Mouse (Mus musculus): ENCODE results near the gene Dbndd1. TPM values are rescaled to one million over a fixed set of nuclear protein-coding genes. Genes with fewer than 3 reads are reported as not detected.
"Not testable (repeated sequence)": the region's sequence is repeated elsewhere in the genome, so short reads cannot be mapped to it uniquely, and the experiment has no call there.

Gene Dbndd1
- 40.7 and 42.1 TPM in 2 replicates for polyA plus RNA-seq (2014; fragmentation: Nextera tagmentation; extraction: Ambion mirVana)

DNA sequence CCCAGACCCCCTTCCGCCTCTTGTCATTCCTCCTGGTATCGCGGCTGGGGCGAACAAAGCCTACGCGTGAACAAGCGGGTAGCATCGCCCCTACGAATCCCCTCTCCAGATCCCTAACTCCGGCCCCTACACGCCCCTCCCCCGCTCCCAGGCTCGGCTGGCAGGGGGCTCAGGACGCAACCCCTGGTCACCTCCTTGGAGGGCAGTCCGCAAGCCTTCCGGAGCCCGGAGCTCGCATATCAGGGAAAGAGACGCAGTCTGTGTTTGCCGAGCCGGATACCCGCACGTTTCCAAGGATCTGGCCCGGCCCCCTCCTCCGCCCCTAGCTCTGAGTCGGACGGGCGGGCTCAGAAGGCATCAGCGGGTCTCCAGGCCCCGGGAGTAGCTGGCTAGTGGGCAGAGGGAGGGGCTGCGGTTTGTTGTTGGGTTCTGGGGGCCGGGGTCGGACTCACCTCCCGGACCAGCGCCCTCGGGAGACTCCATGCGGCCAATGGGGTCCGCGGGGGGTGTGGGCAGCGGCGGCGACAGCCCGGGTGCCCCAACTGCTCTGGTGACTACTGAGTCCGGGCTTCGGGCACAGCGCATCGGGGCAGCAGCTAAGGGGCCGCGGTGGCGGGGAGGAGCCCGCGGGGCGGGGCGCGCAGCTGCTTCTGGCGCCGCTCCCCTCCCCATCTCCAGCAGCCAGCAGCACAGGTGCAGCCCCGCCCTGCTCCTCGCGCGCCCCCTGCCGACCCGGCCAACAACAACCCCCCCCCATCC, at the start of gene Dbndd1:
Gene Dbndd1 (minus strand): TSS at position 683 of the 759 bp plus-strand sequence.
- Histone ChIP-seq H3K4me1 (replicated peaks; ENCODE audit: control insufficient read depth, insufficient read depth, low read length) (peaks cover 8% of the 10 kb centered on the region; the same call in 1 of the 2 replicates), H3K9ac (ENCODE audit: low read depth, low read length) (peak within 1 kb of the TSS; percentile 87), H3K4me2 (replicated peaks; ENCODE audit: low read depth, low read length) (peak within 1 kb of the TSS; percentile 86), H3K9me3 (ENCODE audit: control insufficient read depth, low read length) (no peaks in the 10 kb centered on the region), H3K27me3 (ENCODE audit: control insufficient read depth, insufficient read depth, low read length) (peaks cover 4% of the 10 kb centered on the region; the same call in 1 of the 2 replicates), H3K4me3 (ENCODE audit: low read depth, low read length) (peak within 1 kb of the TSS; percentile 78), H3K27ac (ENCODE audit: low read depth, low read length) (peak within 1 kb of the TSS; percentile 92), H3K36me3 (ENCODE audit: control insufficient read depth, insufficient read depth, low read length) (no peaks in the 10 kb centered on the region)
- DNase-seq (ENCODE audit: low spot score) (peak; percentile 84), ATAC-seq (ENCODE audit: low FRiP score) (peak; percentile 78)
- WGBS: under 1% methylated on average over 41 of the region's 63 CpGs

DNA sequence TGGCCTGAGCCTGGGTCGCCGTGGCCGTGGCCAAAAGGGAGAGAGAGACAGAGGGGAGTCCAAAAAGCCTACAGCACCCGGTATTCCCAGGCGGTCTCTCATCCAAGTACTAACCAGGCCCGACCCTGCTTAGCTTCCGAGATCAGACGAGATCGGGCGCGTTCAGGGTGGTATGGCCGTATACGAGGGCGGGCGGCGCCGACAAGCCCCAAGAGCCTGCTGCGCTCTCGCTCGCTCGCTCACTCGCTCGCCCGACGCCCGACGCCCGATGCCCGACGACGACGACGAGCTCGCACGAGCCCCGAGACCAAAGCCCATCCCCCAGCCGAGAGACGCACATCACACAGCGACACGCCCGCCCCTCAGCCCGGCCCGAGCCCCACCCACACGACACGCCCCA, 49.0 kb upstream of the Dbndd1 start:
- not testable (repeated sequence) for ATAC-seq (ENCODE audit: low FRiP score); H3K9me3 ChIP-seq (ENCODE audit: control insufficient read depth, low read length); H3K9ac ChIP-seq (ENCODE audit: low read depth, low read length); H3K4me3 ChIP-seq (ENCODE audit: low read depth, low read length); H3K36me3 ChIP-seq (ENCODE audit: control insufficient read depth, insufficient read depth, low read length); H3K27ac ChIP-seq (ENCODE audit: low read depth, low read length); H3K27me3 ChIP-seq (ENCODE audit: control insufficient read depth, insufficient read depth, low read length); DNase-seq (ENCODE audit: low spot score); H3K4me2 ChIP-seq (replicated peaks; ENCODE audit: low read depth, low read length); H3K4me1 ChIP-seq (replicated peaks; ENCODE audit: control insufficient read depth, insufficient read depth, low read length)
- WGBS: no CpG with 5 or more reads among the region's 45 CpGs

- not testable (repeated sequence) for H3K36me3 ChIP-seq (ENCODE audit: control insufficient read depth, insufficient read depth, low read length); H3K27me3 ChIP-seq (ENCODE audit: control insufficient read depth, insufficient read depth, low read length); H3K9ac ChIP-seq (ENCODE audit: low read depth, low read length); DNase-seq (ENCODE audit: low spot score); ATAC-seq (ENCODE audit: low FRiP score); H3K4me3 ChIP-seq (ENCODE audit: low read depth, low read length); H3K4me1 ChIP-seq (replicated peaks; ENCODE audit: control insufficient read depth, insufficient read depth, low read length); H3K4me2 ChIP-seq (replicated peaks; ENCODE audit: low read depth, low read length); H3K9me3 ChIP-seq (ENCODE audit: control insufficient read depth, low read length); H3K27ac ChIP-seq (ENCODE audit: low read depth, low read length)
- 85% methylated on average over 4 of the region's 14 CpGs for WGBS
Measured at GRCm38 (mm10) chr8:123537641-123538040, 22.4 kb upstream of the Dbndd1 start.

DNA sequence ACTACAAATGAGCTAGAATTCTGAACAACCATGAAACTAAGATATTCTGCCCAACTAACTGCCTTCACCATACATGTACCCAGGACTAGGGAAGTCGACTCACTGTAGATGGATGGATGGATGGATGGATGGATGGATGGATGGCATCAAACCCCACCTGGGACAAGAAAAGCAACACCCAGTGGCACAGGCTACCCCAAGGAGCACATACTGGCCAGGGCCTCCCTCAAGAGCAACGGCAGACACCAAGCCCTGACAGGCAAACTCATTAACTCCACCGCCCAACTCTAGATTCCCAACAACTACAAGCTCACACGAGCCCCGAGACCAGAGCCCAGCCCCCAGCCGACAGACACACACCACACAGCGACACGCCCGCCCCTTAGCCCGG, 21.7 kb upstream of the Dbndd1 start:
- Histone ChIP-seq H3K27me3 (ENCODE audit: control insufficient read depth, insufficient read depth, low read length) (peaks cover 3% of the 10 kb centered on the region; the same call in 1 of the 2 replicates), H3K4me3 (ENCODE audit: low read depth, low read length) (no peak overlapping the region), H3K4me2 (replicated peaks; ENCODE audit: low read depth, low read length) (no peak overlapping the region), H3K9me3 (ENCODE audit: control insufficient read depth, low read length) (no peaks in the 10 kb centered on the region), H3K36me3 (ENCODE audit: control insufficient read depth, insufficient read depth, low read length) (peaks cover 3% of the 10 kb centered on the region), H3K9ac (ENCODE audit: low read depth, low read length) (no peak overlapping the region), H3K4me1 (replicated peaks; ENCODE audit: control insufficient read depth, insufficient read depth, low read length) (no peaks in the 10 kb centered on the region), H3K27ac (ENCODE audit: low read depth, low read length) (no peak overlapping the region)
- DNase-seq (ENCODE audit: low spot score): peak; percentile 11
- ATAC-seq (ENCODE audit: low FRiP score): no peak
- 21% methylated on average over 8 of the region's 10 CpGs for WGBS

DNA sequence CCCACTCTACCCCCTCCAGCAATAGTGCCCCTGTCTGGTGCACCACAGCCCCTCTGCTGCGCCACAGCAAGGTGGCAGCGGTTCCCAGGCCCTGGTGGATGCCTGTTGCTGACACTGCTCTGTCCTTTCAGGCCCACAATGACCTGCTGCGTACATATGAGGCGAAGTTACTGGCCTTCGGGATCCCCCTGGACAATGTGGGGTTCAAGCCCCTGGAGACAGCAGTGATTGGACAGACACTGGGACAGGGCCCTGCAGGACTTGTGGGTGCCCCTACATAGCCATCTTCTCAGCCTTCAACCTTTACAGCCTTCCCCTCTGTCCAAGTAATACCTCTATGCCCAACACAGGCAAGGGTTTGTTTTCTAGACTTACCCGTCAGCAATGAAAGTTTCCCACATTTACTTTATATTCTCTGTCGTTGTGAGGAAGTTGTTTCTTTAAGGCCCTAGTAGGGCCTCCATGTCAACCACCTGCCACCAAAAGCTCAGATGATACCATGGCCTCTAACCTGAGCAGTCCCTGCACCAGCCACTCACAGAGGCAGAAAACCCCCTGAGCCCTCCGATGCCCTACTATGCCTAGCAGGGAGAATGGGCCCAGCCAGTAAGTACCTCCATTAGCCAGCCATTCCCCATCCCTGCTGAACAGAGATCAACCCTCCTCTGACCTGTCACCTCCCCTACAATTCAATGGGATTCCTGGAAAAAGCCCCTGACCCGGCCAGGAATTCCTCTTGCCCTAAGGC, 21.2 kb upstream of the Dbndd1 start:
- peaks cover 3% of the 10 kb centered on the region; the same call in 1 of the 2 replicates for H3K27me3 ChIP-seq (ENCODE audit: control insufficient read depth, insufficient read depth, low read length)
- no peak for ATAC-seq (ENCODE audit: low FRiP score)
- 91% methylated on average over 9 of the region's 9 CpGs for WGBS
- no peak for DNase-seq (ENCODE audit: low spot score)
- H3K4me3 ChIP-seq (ENCODE audit: low read depth, low read length): no peak overlapping the region
- no peak overlapping the region for H3K27ac ChIP-seq (ENCODE audit: low read depth, low read length)
- no peak overlapping the region for H3K9ac ChIP-seq (ENCODE audit: low read depth, low read length)
- H3K4me1 ChIP-seq (replicated peaks; ENCODE audit: control insufficient read depth, insufficient read depth, low read length): no peaks in the 10 kb centered on the region
- peaks cover 3% of the 10 kb centered on the region for H3K36me3 ChIP-seq (ENCODE audit: control insufficient read depth, insufficient read depth, low read length)
- no peak overlapping the region for H3K4me2 ChIP-seq (replicated peaks; ENCODE audit: low read depth, low read length)
- no peaks in the 10 kb centered on the region for H3K9me3 ChIP-seq (ENCODE audit: control insufficient read depth, low read length)

GRCm38 (mm10) chr8:123527720-123528489, 12.6 kb upstream of the Dbndd1 start:
- no peak for DNase-seq (ENCODE audit: low spot score)
- Histone ChIP-seq H3K36me3 (ENCODE audit: control insufficient read depth, insufficient read depth, low read length) (peaks cover 20% of the 10 kb centered on the region), H3K9me3 (ENCODE audit: control insufficient read depth, low read length) (no peaks in the 10 kb centered on the region), H3K9ac (ENCODE audit: low read depth, low read length) (no peak overlapping the region), H3K4me1 (replicated peaks; ENCODE audit: control insufficient read depth, insufficient read depth, low read length) (no peaks in the 10 kb centered on the region), H3K4me3 (ENCODE audit: low read depth, low read length) (no peak overlapping the region), H3K27ac (ENCODE audit: low read depth, low read length) (no peak overlapping the region), H3K4me2 (replicated peaks; ENCODE audit: low read depth, low read length) (no peak overlapping the region), H3K27me3 (ENCODE audit: control insufficient read depth, insufficient read depth, low read length) (no peaks in the 10 kb centered on the region)
- 93% methylated on average over 25 of the region's 25 CpGs for WGBS
- ATAC-seq (ENCODE audit: low FRiP score): no peak

DNA sequence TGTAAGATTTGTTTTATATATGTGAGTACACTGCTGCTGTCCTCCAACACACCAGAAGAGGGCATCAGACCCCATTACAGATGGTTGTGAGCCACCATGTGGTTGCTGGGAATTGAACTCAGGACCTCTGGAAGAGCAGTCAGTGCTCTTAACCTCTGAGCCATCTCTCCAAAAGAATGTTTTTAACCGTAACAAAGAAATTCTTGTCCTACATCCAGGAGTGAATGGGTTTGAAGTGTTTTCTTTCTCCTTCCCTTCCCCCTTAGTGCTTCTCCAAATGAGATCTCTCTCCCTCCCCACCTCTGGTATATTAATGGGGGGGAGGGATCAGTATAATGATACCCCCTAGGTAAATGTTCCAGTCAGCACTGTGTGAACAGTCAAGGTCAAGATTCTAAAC, 4.8 kb upstream of the Dbndd1 start:
- not testable (repeated sequence) for ATAC-seq (ENCODE audit: low FRiP score); H3K36me3 ChIP-seq (ENCODE audit: control insufficient read depth, insufficient read depth, low read length); DNase-seq (ENCODE audit: low spot score); H3K9ac ChIP-seq (ENCODE audit: low read depth, low read length); H3K9me3 ChIP-seq (ENCODE audit: control insufficient read depth, low read length); H3K27ac ChIP-seq (ENCODE audit: low read depth, low read length); H3K27me3 ChIP-seq (ENCODE audit: control insufficient read depth, insufficient read depth, low read length); H3K4me2 ChIP-seq (replicated peaks; ENCODE audit: low read depth, low read length); H3K4me1 ChIP-seq (replicated peaks; ENCODE audit: control insufficient read depth, insufficient read depth, low read length); H3K4me3 ChIP-seq (ENCODE audit: low read depth, low read length)
- 93% methylated on average over 1 of the region's 1 CpGs for WGBS

GRCm38 (mm10) chr8:123518667-123519066, 3.4 kb upstream of the Dbndd1 start, which contains the start of gene Gas8:
Gene Gas8, plus strand, starts transcription at chr8:123518834.
- Histone ChIP-seq H3K4me2 (replicated peaks; ENCODE audit: low read depth, low read length) (peak within 1 kb of the TSS; percentile 89), H3K4me3 (ENCODE audit: low read depth, low read length) (peak within 1 kb of the TSS; percentile 80), H3K4me1 (replicated peaks; ENCODE audit: control insufficient read depth, insufficient read depth, low read length) (peaks cover 6% of the 10 kb centered on the region; the same call in 1 of the 2 replicates), H3K27ac (ENCODE audit: low read depth, low read length) (peak within 1 kb of the TSS; percentile 49), H3K36me3 (ENCODE audit: control insufficient read depth, insufficient read depth, low read length) (no peaks in the 10 kb centered on the region), H3K9ac (ENCODE audit: low read depth, low read length) (peak within 1 kb of the TSS; percentile 91), H3K27me3 (ENCODE audit: control insufficient read depth, insufficient read depth, low read length) (peaks cover 4% of the 10 kb centered on the region; the same call in 1 of the 2 replicates), H3K9me3 (ENCODE audit: control insufficient read depth, low read length) (no peaks in the 10 kb centered on the region)
- WGBS: 0% methylated on average over 20 of the region's 20 CpGs
- DNase-seq (ENCODE audit: low spot score): peak; percentile 94
- ATAC-seq (ENCODE audit: low FRiP score): peak; percentile 87
